Mouse (Mus musculus): ENCODE data around the gene Manba. TPM values are rescaled to one million over a fixed set of nuclear protein-coding genes. Genes with fewer than 3 reads are reported as not detected.
"Not testable (repeated sequence)": the region's sequence is repeated elsewhere in the genome, so short reads cannot be mapped to it uniquely, and the experiment has no call there.

The Manba gene
- polyA plus RNA-seq, 1 experiment from 2014 or later, result 16.8 TPM

DNA sequence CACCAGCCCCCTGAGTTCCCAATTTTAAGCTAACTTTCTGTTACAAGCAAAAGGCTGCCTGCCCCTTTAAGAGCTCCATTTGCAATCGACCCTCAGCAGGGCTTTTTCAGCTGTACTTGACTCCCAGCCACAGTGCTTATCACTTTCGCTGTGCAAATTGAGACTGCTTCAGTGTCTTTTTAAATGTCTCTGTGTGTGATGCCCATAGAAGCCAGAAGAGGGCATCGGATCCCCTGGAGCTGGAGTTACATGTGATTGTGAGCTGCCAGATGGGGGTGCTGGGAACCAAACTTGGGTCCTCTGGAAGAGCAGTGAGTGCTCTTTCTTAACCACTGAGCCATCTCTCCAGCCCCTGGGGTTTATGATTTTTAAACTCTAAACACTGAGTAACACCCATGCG is 12.5 kb downstream of the Manba start:
- H3K36me3 ChIP-seq (ENCODE audit: control insufficient read depth, insufficient read depth, low read length); H3K4me1 ChIP-seq (ENCODE audit: control insufficient read depth, insufficient read depth, low read length); ATAC-seq (ENCODE audit: insufficient read depth, low FRiP score); H3K4me3 ChIP-seq (replicated peaks; ENCODE audit: low read length); H3K9me3 ChIP-seq (replicated peaks; ENCODE audit: control insufficient read depth, low read length); H3K9ac ChIP-seq (ENCODE audit: low read length); H3K27ac ChIP-seq (ENCODE audit: low read length); H3K4me2 ChIP-seq (ENCODE audit: low read depth, low read length); H3K27me3 ChIP-seq (ENCODE audit: control insufficient read depth, insufficient read depth, low read length): not testable (repeated sequence)
- 83% methylated on average over 4 of the region's 4 CpGs for WGBS

DNA sequence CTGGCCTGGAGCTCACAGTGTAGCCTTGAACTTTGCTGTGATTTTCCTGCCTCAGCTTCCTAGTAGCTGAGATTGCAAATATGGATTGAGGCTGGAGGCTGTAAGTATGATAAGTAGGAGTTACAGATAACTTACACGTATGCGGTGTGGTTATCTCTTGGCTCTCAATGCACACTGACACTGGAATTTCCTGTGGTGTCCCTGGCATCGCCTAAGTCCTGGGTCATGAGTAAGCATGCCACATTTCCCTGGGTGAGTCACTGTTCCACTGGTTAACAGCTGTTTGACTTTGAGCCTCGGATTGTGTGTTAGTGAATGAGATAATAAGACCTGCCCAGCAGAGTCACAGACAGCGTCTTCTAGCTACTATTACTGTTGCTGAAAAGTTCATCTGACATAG is 13.5 kb downstream of the Manba start:
- 60% methylated on average over 5 of the region's 5 CpGs for WGBS
- H3K36me3 ChIP-seq (ENCODE audit: control insufficient read depth, insufficient read depth, low read length), result no peaks in the 10 kb centered on the region
- no peak overlapping the region for H3K9ac ChIP-seq (ENCODE audit: low read length)
- 0 out of 2 replicates have a peak, but pooled peaks have one; percentile 47 for ATAC-seq (ENCODE audit: insufficient read depth, low FRiP score)
- no peaks in the 10 kb centered on the region for H3K27me3 ChIP-seq (ENCODE audit: control insufficient read depth, insufficient read depth, low read length)
- H3K4me3 ChIP-seq (replicated peaks; ENCODE audit: low read length), result no peak overlapping the region
- H3K4me1 ChIP-seq (ENCODE audit: control insufficient read depth, insufficient read depth, low read length), result no peaks in the 10 kb centered on the region
- H3K9me3 ChIP-seq (replicated peaks; ENCODE audit: control insufficient read depth, low read length), result no peaks in the 10 kb centered on the region
- H3K4me2 ChIP-seq (ENCODE audit: low read depth, low read length), result no peak overlapping the region
- no peak overlapping the region for H3K27ac ChIP-seq (ENCODE audit: low read length)

DNA sequence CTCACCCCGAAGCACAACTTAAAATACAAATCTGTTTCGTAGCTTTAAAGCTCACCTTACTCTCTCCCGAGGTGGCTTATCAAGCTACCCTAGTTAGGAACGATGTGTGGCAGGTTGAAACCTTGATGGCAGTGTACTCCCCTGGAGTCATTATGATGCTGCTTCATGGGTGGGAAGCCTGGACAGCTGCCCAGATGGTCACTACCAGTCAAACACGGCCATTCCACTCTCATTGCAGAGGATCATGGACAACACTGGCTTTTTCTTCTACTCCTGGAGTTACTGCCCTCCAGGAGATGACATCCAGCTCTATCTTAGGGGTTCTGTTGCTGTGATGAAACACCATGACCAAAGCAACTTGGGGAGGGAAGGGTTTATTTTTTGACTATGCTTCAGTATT is 17.7 kb downstream of the Manba start:
- WGBS, result 77% methylated on average over 5 of the region's 5 CpGs

DNA sequence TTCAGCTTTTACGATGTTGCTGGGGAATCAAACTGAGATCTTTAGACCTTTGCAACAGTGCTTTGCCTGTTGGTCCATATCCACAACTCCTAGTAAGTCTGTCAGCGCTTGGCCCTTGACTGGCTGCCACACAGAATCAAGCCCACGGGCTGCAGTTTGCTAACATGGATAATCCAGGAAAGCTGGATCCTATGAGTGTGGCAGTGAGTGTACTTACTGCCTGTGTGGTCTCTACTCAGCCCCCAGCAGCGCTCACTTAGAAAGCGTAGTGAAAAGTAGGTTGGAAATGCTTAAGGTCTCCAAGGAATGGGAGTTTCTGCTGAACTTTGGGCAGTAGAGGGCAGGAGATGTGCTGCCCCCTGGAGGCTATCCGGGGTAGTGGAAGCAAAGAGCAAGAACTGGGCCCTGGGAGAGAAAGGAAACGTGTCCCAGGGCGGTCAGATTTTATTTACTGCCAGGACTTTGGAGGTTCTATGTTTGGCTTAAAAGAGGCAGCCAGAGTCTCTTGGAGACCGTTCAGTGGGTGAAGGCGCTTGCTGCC is 20.0 kb downstream of the Manba start:
- H3K27me3 ChIP-seq (ENCODE audit: control insufficient read depth, insufficient read depth, low read length), result no peaks in the 10 kb centered on the region
- no peak overlapping the region for H3K9ac ChIP-seq (ENCODE audit: low read length)
- no peak overlapping the region for H3K27ac ChIP-seq (ENCODE audit: low read length)
- no peak overlapping the region for H3K4me3 ChIP-seq (replicated peaks; ENCODE audit: low read length)
- no peak for ATAC-seq (ENCODE audit: insufficient read depth, low FRiP score)
- H3K36me3 ChIP-seq (ENCODE audit: control insufficient read depth, insufficient read depth, low read length), result no peaks in the 10 kb centered on the region
- no peak overlapping the region for H3K4me2 ChIP-seq (ENCODE audit: low read depth, low read length)
- WGBS, result 65% methylated on average over 10 of the region's 10 CpGs
- peaks cover 5% of the 10 kb centered on the region; the same call in 1 of the 2 replicates for H3K4me1 ChIP-seq (ENCODE audit: control insufficient read depth, insufficient read depth, low read length)
- H3K9me3 ChIP-seq (replicated peaks; ENCODE audit: control insufficient read depth, low read length), result no peaks in the 10 kb centered on the region

More for the DNA sequence above, 17.7 kb downstream of the Manba start:
- H3K9me3 ChIP-seq (replicated peaks; ENCODE audit: control insufficient read depth, low read length), result no peaks in the 10 kb centered on the region
- H3K9ac ChIP-seq (ENCODE audit: low read length), result no peak overlapping the region
- 0 out of 2 replicates have a peak overlapping the region, but pooled peaks have one; percentile 0 for H3K27ac ChIP-seq (ENCODE audit: low read length)
- no peak overlapping the region for H3K4me3 ChIP-seq (replicated peaks; ENCODE audit: low read length)
- H3K4me1 ChIP-seq (ENCODE audit: control insufficient read depth, insufficient read depth, low read length), result peaks cover 5% of the 10 kb centered on the region; the same call in 1 of the 2 replicates
- no peaks in the 10 kb centered on the region for H3K27me3 ChIP-seq (ENCODE audit: control insufficient read depth, insufficient read depth, low read length)
- no peak for ATAC-seq (ENCODE audit: insufficient read depth, low FRiP score)
- H3K36me3 ChIP-seq (ENCODE audit: control insufficient read depth, insufficient read depth, low read length), result no peaks in the 10 kb centered on the region
- H3K4me2 ChIP-seq (ENCODE audit: low read depth, low read length), result no peak overlapping the region

DNA sequence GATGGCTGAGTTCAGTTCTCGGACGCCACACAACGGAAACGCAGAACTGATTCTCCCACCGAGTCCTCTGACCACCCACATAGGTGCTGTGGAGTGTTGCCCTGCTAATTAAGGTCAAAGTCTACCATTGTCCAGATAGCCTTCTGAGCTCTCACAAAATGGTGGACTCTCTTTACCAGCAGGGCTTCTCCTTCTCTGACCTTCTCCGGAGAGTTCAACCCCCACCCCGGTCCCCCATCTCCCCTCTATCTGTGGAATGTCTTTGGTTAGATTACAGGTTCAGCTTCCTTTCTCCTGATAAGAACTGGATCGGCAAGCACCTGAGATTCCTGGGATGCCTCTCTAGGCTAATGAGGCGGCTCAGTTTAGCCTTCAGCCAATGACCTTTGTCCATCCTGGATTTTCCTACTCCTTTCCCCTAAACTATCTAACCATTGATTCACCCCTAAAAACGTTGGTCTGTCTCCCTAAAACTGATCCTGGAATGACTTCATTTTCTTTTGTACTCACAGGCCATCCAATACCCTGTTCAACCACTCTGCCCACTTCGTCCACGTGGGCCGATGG is 20.6 kb downstream of the Manba start:
- ATAC-seq (ENCODE audit: insufficient read depth, low FRiP score), result no peak

DNA sequence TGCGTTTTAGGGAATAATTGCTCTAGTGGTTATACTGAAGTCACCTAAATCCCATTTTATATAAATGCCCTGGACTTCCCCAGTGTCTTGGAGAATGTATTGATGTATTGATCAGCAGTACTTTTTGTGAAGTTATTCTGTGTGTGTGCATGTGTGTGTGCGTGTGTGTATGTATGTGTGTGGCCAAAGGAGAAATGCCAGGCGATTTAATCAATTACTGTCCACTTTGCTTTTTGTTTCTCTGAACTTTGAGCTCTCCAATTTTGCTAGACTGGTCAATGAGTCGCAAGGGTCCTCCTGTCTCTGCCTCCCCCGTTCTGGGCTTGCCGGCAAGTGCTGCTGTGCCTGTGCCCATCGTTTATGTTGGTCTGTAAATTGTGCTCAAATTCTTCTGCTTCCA is 22.1 kb downstream of the Manba start:
- H3K4me1 ChIP-seq (ENCODE audit: control insufficient read depth, insufficient read depth, low read length), result peaks cover 5% of the 10 kb centered on the region; the same call in 1 of the 2 replicates
- no peak for ATAC-seq (ENCODE audit: insufficient read depth, low FRiP score)
- H3K4me2 ChIP-seq (ENCODE audit: low read depth, low read length), result no peak overlapping the region
- no peak overlapping the region for H3K9ac ChIP-seq (ENCODE audit: low read length)
- 82% methylated on average over 7 of the region's 7 CpGs for WGBS
- no peak overlapping the region for H3K27ac ChIP-seq (ENCODE audit: low read length)
- no peaks in the 10 kb centered on the region for H3K9me3 ChIP-seq (replicated peaks; ENCODE audit: control insufficient read depth, low read length)
- no peaks in the 10 kb centered on the region for H3K27me3 ChIP-seq (ENCODE audit: control insufficient read depth, insufficient read depth, low read length)
- H3K4me3 ChIP-seq (replicated peaks; ENCODE audit: low read length), result no peak overlapping the region
- no peaks in the 10 kb centered on the region for H3K36me3 ChIP-seq (ENCODE audit: control insufficient read depth, insufficient read depth, low read length)

More for the DNA sequence above, 20.6 kb downstream of the Manba start:
- 73% methylated on average over 13 of the region's 13 CpGs for WGBS
- Histone ChIP-seq H3K27ac (ENCODE audit: low read length) (no peak overlapping the region), H3K36me3 (ENCODE audit: control insufficient read depth, insufficient read depth, low read length) (no peaks in the 10 kb centered on the region), H3K4me1 (ENCODE audit: control insufficient read depth, insufficient read depth, low read length) (peaks cover 5% of the 10 kb centered on the region; the same call in 1 of the 2 replicates), H3K27me3 (ENCODE audit: control insufficient read depth, insufficient read depth, low read length) (no peaks in the 10 kb centered on the region), H3K9me3 (replicated peaks; ENCODE audit: control insufficient read depth, low read length) (no peaks in the 10 kb centered on the region), H3K4me2 (ENCODE audit: low read depth, low read length) (no peak overlapping the region), H3K9ac (ENCODE audit: low read length) (no peak overlapping the region), H3K4me3 (replicated peaks; ENCODE audit: low read length) (no peak overlapping the region)

DNA sequence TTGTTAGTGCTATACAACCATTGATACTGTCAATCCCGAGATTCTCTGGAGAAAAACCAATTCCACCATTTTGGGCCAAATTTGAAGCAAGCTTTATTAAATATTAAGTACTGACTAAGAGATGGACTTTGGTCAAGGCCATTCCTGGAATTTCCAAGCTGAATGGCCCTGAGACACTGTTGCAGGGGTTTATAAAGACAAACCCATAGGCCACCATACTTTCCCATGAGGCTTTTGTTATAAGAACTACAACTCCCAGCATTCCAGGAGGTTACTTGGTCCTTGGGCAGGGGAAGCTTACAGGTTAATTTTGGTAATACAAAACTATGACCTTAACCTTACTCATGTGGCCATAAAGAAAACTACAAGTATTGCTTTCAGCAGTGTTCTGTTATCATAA is 22.8 kb downstream of the Manba start:
- H3K36me3 ChIP-seq (ENCODE audit: control insufficient read depth, insufficient read depth, low read length), result no peaks in the 10 kb centered on the region
- H3K9ac ChIP-seq (ENCODE audit: low read length), result no peak overlapping the region
- 91% methylated on average over 1 of the region's 1 CpGs for WGBS
- H3K4me2 ChIP-seq (ENCODE audit: low read depth, low read length), result no peak overlapping the region
- no peak for ATAC-seq (ENCODE audit: insufficient read depth, low FRiP score)
- no peaks in the 10 kb centered on the region for H3K9me3 ChIP-seq (replicated peaks; ENCODE audit: control insufficient read depth, low read length)
- H3K4me1 ChIP-seq (ENCODE audit: control insufficient read depth, insufficient read depth, low read length), result peaks cover 5% of the 10 kb centered on the region; the same call in 1 of the 2 replicates
- H3K27ac ChIP-seq (ENCODE audit: low read length), result no peak overlapping the region
- no peaks in the 10 kb centered on the region for H3K27me3 ChIP-seq (ENCODE audit: control insufficient read depth, insufficient read depth, low read length)
- H3K4me3 ChIP-seq (replicated peaks; ENCODE audit: low read length), result no peak overlapping the region

DNA sequence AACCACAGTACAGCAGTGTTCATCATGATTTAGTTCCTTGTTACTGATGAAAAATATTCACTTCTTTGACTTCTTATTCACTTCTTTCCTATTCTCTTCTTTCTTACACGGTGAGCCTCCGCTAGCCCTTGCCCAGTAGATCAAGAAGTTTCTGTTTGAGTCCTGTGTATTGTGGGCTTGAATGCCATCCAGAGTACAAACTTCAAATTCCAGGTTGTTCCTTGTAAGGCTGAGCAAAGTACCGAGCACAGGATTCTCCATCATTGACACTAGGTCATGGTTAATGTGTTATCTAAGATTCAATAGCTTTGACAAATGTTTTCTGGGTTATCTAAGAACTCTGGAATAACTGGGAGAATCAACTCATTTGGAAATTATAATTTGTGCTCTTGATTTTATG is 25.0 kb downstream of the Manba start:
- no peak overlapping the region for H3K9ac ChIP-seq (ENCODE audit: low read length)
- H3K4me1 ChIP-seq (ENCODE audit: control insufficient read depth, insufficient read depth, low read length), result peaks cover 4% of the 10 kb centered on the region; the same call in 1 of the 2 replicates
- H3K9me3 ChIP-seq (replicated peaks; ENCODE audit: control insufficient read depth, low read length), result no peaks in the 10 kb centered on the region
- no peaks in the 10 kb centered on the region for H3K36me3 ChIP-seq (ENCODE audit: control insufficient read depth, insufficient read depth, low read length)
- H3K4me2 ChIP-seq (ENCODE audit: low read depth, low read length), result no peak overlapping the region
- no peak overlapping the region for H3K4me3 ChIP-seq (replicated peaks; ENCODE audit: low read length)
- WGBS, result 87% methylated on average over 3 of the region's 3 CpGs
- H3K27me3 ChIP-seq (ENCODE audit: control insufficient read depth, insufficient read depth, low read length), result no peaks in the 10 kb centered on the region
- no peak for ATAC-seq (ENCODE audit: insufficient read depth, low FRiP score)
- no peak overlapping the region for H3K27ac ChIP-seq (ENCODE audit: low read length)

DNA sequence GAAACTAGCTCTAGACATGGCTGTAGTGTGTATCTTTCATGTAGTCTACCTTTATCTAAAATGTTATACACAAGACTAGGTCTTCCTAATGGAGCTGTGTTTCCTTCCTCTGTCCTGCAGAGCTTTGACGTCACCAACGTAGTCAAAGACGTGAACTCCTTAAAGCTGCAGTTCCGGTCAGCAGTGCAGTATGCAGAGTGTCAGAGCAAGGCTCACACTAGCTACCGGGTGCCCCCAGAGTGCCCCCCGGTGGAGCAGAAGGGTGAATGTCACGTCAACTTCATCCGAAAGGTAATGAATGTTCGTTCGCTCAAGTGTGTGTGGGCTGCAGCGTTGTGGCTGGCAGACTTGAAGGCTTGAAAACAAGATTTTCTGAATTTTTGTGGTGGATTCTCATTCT is 26.3 kb downstream of the Manba start:
- Histone ChIP-seq H3K4me3 (replicated peaks; ENCODE audit: low read length) (no peak overlapping the region), H3K9me3 (replicated peaks; ENCODE audit: control insufficient read depth, low read length) (no peaks in the 10 kb centered on the region), H3K4me2 (ENCODE audit: low read depth, low read length) (no peak overlapping the region), H3K36me3 (ENCODE audit: control insufficient read depth, insufficient read depth, low read length) (no peaks in the 10 kb centered on the region), H3K4me1 (ENCODE audit: control insufficient read depth, insufficient read depth, low read length) (peaks cover under 1% of the 10 kb centered on the region; the same call in 1 of the 2 replicates), H3K27ac (ENCODE audit: low read length) (no peak overlapping the region), H3K9ac (ENCODE audit: low read length) (no peak overlapping the region), H3K27me3 (ENCODE audit: control insufficient read depth, insufficient read depth, low read length) (no peaks in the 10 kb centered on the region)
- WGBS, result 51% methylated on average over 11 of the region's 11 CpGs
- ATAC-seq (ENCODE audit: insufficient read depth, low FRiP score), result no peak

All from stomach, embryonic 16.5 days (tissue).